In the genomic region with DNA sequence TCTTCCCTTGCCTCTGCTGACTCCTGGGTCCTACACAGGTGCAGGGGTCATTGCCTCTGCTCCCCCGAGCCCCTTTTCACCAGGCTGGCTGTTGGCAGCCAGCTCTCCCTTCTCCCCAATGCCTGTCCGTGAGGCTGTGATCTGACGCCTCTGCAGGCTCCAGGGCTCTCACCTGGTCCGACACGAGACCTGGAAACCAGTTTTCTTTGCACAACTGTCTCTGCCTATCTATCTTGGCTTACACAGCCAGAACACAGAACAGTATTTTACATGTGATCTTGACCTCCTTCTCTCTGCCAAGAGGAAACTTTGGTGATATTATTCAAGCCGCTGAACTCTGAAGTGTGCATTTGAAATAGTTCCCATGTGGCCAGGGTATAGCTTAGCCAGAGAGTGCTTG, we compare ENCODE assay signal across 20 mouse cellular contexts.
DNase-seq lines count a peak whose midpoint lies in the region; ATAC-seq and TF ChIP-seq lines count a peak whose summit lies in the region.
"Had no signal": no experiment of that assay in that cellular context is flagged by ENCODE, and none has a peak within 500 bp of the region (broad histone marks: within the 10 kb centered on the region; RNA-seq: fewer than 3 reads in every experiment).

No protein-coding gene starts in this region.

- WGBS in stomach, embryonic 14.5 days, result 62% methylated on average over 6 of the region's 6 CpGs
- 58% methylated on average over 6 of the region's 6 CpGs for WGBS in stomach, postnatal 0 days
- 89% methylated on average over 6 of the region's 6 CpGs for WGBS in hindbrain, embryonic 11.5 days

- no peak overlapping the region for H3K4me2 ChIP-seq in stomach, embryonic 14.5 days (replicated peaks; ENCODE audit: low read depth, low read length)
- H3K4me2 ChIP-seq in stomach, postnatal 0 days (replicated peaks; ENCODE audit: low read depth), result no peak overlapping the region
- no peak overlapping the region for H3K4me2 ChIP-seq in hindbrain, embryonic 11.5 days (replicated peaks; ENCODE audit: low read depth, low read length)
- H3K4me2 ChIP-seq: embryonic facial prominence, embryonic 12.5 days; forebrain, embryonic 12.5 days had no signal

- DNase-seq in heart, adult 18-20 months, result peak; percentile 32 to 41
- DNase-seq in heart, adult 8-10 months (ENCODE audit: low spot score), result no peak
- no peak for DNase-seq in stomach, postnatal 0 days (ENCODE audit: low spot score)
- DNase-seq in gonadal fat pad, adult 2 months (ENCODE audit: low read depth), result peak; percentile 38
- no peak for DNase-seq in hindbrain, embryonic 11.5 days (ENCODE audit: low spot score)
- DNase-seq: adrenal gland, adult 2 months; adrenal gland, postnatal 10 days; adrenal gland, postnatal 25 days; cerebellum, adult 11-12 months; cerebellum, adult 2 months; cerebellum, adult 9-10 months; cerebellum, postnatal 10 days; cerebellum, postnatal 25 days had no signal

- H3K27ac ChIP-seq in stomach, embryonic 14.5 days (ENCODE audit: low read length), result no peak overlapping the region
- no peak overlapping the region for H3K27ac ChIP-seq in stomach, postnatal 0 days (replicated peaks)
- no peak overlapping the region for H3K27ac ChIP-seq in hindbrain, embryonic 11.5 days (ENCODE audit: low read depth, low read length)
- H3K27ac ChIP-seq: embryonic facial prominence, embryonic 10.5 days; embryonic facial prominence, embryonic 12.5 days; forebrain, embryonic 10.5 days; forebrain, embryonic 12.5 days had no signal

- peaks cover 4% of the 10 kb centered on the region; the same call in 1 of the 2 replicates for H3K4me1 ChIP-seq in stomach, embryonic 14.5 days (ENCODE audit: control insufficient read depth, insufficient read depth, low read length)
- H3K4me1 ChIP-seq in stomach, postnatal 0 days (replicated peaks; ENCODE audit: control insufficient read depth, insufficient read depth), result no peaks in the 10 kb centered on the region
- H3K4me1 ChIP-seq in hindbrain, embryonic 11.5 days (replicated peaks; ENCODE audit: control insufficient read depth, insufficient read depth, low read length), result no peaks in the 10 kb centered on the region
- H3K4me1 ChIP-seq: embryonic facial prominence, embryonic 10.5 days; forebrain, embryonic 10.5 days had no signal

- H3K4me3 ChIP-seq in stomach, embryonic 14.5 days (ENCODE audit: low read depth, low read length), result no peak overlapping the region
- H3K4me3 ChIP-seq in stomach, postnatal 0 days (ENCODE audit: low read depth, low read length), result no peak overlapping the region
- H3K4me3 ChIP-seq in hindbrain, embryonic 11.5 days (ENCODE audit: low read depth, low read length), result no peak overlapping the region
- H3K4me3 ChIP-seq: embryonic facial prominence, embryonic 10.5 days; embryonic facial prominence, embryonic 12.5 days; forebrain, embryonic 10.5 days; forebrain, embryonic 12.5 days had no signal

- H3K9ac ChIP-seq in stomach, embryonic 14.5 days (replicated peaks; ENCODE audit: low read depth, low read length), result no peak overlapping the region
- H3K9ac ChIP-seq in stomach, postnatal 0 days (ENCODE audit: low read length), result no peak overlapping the region
- H3K9ac ChIP-seq in hindbrain, embryonic 11.5 days (ENCODE audit: low read depth, low read length), result no peak overlapping the region
- H3K9ac ChIP-seq: embryonic facial prominence, embryonic 12.5 days; forebrain, embryonic 12.5 days had no signal

- ATAC-seq in stomach, embryonic 14.5 days (ENCODE audit: insufficient number of reproducible peaks, insufficient read depth, low FRiP score, low read depth), result peak; percentile 42; the same call in 1 of the 2 replicates
- no peak for ATAC-seq in stomach, postnatal 0 days (ENCODE audit: low FRiP score, low TSS enrichment)
- no peak for ATAC-seq in hindbrain, embryonic 11.5 days (ENCODE audit: low FRiP score)
- ATAC-seq: forebrain, embryonic 14.5 days; forebrain, embryonic 16.5 days had no signal

- H3K9me3 ChIP-seq in stomach, embryonic 14.5 days (ENCODE audit: control insufficient read depth, low read depth, low read length), result no peaks in the 10 kb centered on the region
- no peaks in the 10 kb centered on the region for H3K9me3 ChIP-seq in stomach, postnatal 0 days (ENCODE audit: control insufficient read depth, low read length)
- H3K9me3 ChIP-seq in hindbrain, embryonic 11.5 days (ENCODE audit: control insufficient read depth, low read length), result no peaks in the 10 kb centered on the region
- H3K9me3 ChIP-seq: embryonic facial prominence, embryonic 10.5 days; embryonic facial prominence, embryonic 12.5 days; forebrain, embryonic 10.5 days; forebrain, embryonic 12.5 days had no signal

- no peak for TF ChIP-seq CTCF in stomach, postnatal 0 days (IDR thresholded peaks at IDR 0.05; ENCODE audit: low read depth)

- H3K27me3 ChIP-seq in stomach, embryonic 14.5 days (ENCODE audit: control insufficient read depth, insufficient read depth, low read length), result no peaks in the 10 kb centered on the region
- no peaks in the 10 kb centered on the region for H3K27me3 ChIP-seq in stomach, postnatal 0 days (ENCODE audit: control insufficient read depth, insufficient read depth, low read length)
- no peaks in the 10 kb centered on the region for H3K27me3 ChIP-seq in hindbrain, embryonic 11.5 days (ENCODE audit: control insufficient read depth, insufficient read depth, low read length)
- H3K27me3 ChIP-seq: embryonic facial prominence, embryonic 12.5 days; forebrain, embryonic 12.5 days had no signal

- TF ChIP-seq EP300 in stomach, postnatal 0 days (optimal IDR thresholded peaks at IDR 0.05), result no peak

- 0 out of 2 replicates have a peak, but pooled peaks cover 7% of the 10 kb centered on the region for H3K36me3 ChIP-seq in stomach, embryonic 14.5 days (ENCODE audit: control insufficient read depth, insufficient read depth, low read length)
- H3K36me3 ChIP-seq in stomach, postnatal 0 days (ENCODE audit: control insufficient read depth, insufficient read depth, low read length), result no peaks in the 10 kb centered on the region
- H3K36me3 ChIP-seq in hindbrain, embryonic 11.5 days (ENCODE audit: control insufficient read depth, insufficient read depth, low read length), result no peaks in the 10 kb centered on the region

Comparison
In these comparisons a context has a peak if more than half of its experiments do, and no peak if none do; other contexts are left out.
1. DNase-seq: peak in heart, adult 18-20 months (2 of 2) and gonadal fat pad, adult 2 months (single experiment); none in heart, adult 8-10 months (single experiment), stomach, postnatal 0 days (single experiment) and hindbrain, embryonic 11.5 days (single experiment).